Mouse (Mus musculus) embryo, embryonic 11 days (tissue): ENCODE measurements around the gene Enox2.
A peak's percentile ranks its signal among the peaks of the same experiment; 100 is the strongest.
"Not testable (repeated sequence)": the region's sequence is repeated elsewhere in the genome, so short reads cannot be mapped to it uniquely, and the experiment has no call there.

Experiments used
- DNase-seq: peaks from one replicate; pipeline ENCODE4 v3.0.0-alpha.2; 2015

Gene Enox2

DNA sequence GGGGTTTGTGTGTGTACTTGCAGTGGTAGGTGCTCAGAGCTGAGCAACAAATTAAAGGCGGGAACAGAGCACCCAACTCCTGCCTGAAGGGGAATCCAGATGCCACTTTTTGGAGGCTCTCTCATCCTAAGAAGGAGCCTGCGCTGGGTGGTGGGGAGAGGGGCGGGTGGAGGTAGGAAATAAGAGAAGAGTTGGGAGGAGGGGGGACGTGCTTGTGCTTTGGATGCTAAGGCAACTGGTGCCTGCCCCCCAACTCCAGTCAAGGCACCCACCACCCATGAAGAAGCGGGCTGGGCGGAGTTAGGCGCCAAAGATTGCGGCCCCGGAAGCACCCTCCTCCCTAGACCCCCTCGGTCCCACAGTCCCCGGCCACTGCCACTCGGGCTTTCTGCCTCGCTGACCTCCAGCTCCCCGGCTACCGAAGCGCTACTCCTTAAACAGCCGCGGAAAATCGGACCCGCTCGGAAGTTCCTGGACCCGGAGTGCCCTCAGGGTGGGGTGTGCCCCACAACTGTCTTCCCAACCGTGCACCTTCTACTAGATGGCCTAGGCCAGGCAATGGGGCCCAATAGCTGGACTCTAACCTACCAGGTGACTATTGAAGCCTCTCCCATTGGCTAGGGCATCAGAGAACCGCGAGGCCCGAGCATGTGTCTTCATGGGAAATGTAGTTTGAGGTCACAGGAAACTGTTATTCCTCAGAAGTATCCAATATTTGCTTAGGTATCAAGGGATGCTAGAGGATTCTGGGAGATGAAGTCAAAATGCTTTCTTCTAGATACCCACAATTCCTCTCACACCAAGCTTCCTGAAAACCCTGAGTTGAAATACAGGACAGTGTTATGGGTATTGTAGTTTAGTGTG is at the start of gene Enox2:
Gene Enox2, minus strand, starts transcription at position 560 of the 864 bp plus-strand sequence.
- peak; percentile 88 for DNase-seq

DNA sequence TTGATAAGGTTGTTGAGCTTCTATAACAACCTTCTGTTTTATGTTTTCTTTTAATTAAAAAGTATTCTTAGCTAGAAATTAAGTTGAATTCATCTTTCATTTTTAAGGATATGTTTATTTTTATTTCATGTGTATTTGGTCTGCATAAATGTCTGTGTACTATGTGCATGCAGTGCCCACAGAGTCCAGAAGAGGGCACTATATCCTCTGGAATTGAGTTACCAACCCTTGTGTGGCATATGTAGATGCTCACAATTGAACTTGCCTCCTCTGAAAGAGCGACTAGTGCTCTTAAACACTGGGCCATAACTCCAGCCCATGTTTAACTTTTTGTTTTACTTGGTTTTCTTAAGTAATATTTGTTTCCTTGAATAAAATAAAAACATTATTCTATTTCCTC is 21.4 kb upstream of the Enox2 start:
- DNase-seq, result peak; percentile 25

DNA sequence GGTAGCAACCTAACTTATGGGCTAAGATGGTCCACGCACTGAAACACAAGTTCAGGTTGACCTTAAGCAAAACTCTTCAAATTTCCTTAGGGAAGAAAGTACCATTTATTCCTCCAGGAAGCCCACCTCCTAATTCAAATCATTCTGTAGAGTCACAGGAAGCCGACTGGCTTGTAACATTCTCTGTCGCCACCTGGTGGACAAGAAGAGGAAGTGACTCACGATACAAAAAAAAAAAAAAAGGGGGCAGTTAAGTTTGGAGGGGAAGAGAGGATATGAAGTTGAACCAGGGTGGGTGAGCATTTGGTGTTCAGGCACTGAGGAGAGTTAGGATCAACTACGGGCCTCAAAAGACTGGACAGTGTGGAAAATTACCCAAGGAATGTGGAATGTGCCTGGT is 18.6 kb upstream of the Enox2 start:
- DNase-seq, result peak; percentile 33

DNA sequence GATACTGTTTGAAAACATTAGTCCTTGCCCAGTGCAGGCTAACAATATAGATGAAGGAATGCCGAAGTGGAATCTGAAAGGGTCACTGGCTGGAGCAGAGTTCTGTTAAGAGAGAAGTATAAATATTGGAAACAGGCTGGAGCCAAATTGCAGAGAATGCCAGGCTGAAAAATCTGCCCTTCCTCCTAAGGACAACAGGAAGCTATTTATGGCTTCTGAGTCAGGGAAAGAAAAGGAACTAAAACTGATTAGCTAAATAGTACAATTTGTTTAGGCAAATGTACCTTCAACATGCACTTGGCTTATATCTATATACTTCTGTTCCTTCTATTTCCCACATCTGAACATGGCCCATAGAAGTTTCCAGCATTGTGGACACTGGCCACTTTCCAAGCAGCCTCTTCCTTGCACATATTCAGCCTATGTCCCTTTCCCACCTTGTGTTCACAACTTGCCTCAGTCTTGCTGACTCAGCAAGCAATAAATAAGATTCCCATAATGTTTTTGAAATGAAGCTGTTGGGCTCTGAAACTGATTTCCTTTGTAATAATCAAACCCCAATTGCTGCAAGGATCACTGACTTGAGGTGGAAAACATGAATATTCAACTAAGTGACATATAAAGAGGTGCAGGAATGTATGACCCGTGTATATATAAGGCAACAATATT is 8.0 kb downstream of the Enox2 start:
- DNase-seq, result no peak

DNA sequence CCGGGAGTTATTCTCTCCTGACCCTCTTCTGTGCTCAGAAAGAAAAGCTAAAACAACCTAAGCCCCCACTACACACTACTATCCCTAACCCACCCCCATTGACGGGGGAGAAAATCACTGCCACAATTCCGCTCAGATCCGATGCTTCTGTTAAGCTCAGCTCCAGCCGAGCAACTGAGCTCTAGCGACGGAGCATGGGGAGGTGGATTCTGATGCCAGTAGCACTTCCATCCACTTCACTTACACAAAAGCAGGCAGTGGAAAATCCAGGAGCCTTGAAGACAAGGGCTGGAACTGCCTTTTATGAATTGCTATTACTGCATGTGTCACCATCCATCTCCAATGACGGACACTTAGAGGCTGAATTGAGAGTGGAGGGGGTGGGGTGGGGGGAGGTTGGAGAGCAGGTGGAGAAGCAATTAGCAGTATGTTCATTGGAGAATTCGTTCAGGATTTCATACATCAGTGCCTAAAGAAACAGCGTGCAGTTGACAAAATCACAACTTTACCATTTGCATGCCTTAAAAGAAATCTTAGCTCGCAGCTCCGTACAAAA is 14.5 kb downstream of the Enox2 start:
- peak; percentile 12 for DNase-seq

DNA sequence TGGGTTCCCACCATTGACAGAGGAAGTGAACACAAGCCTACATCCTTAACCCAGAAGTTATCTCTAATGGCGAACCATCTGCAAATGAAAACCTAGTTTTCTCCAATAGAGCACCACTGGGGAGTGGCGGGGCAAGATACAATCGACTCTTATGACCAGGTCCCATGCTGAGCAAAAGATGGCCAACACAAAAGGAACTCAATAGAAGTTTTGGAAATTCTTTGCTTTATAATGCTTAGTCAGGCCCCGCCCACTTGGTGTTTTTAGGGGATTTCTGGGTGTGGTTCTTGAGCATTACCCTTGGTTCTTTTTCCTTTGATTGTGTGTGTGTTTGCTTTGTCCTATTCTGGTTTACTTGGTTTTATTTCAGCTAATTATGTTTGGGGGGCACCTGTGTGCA is 37.2 kb downstream of the Enox2 start:
- no peak for DNase-seq

DNA sequence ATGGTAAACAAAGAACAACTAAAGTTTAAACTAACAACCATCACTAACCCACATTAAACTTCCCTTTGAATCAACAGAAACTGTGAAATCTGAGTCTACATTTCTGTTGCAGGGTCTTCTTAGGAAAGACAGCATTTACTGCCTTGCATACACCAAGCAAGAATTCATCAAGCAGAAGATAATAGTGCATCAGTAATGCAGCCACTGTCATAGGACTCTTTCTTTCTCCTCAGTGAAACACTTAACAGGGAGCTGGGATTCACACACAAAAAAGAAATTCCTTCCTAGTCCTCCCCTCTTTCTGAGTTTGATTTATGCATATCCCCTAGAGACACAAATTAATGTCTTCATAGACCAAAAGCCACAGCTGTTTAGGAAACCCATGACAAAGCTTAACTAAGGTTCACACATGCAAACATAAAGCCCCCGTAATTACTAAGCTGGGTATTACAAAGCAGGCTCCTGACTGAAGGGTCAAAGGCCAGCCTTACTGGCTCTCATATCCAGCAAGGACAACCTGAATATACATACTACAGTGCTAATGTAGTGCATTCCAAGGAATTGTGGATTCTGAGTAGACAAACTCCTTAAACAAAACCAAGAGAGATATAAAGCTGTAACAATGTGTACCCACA is 62.1 kb downstream of the Enox2 start:
- peak; percentile 12 for DNase-seq

DNA sequence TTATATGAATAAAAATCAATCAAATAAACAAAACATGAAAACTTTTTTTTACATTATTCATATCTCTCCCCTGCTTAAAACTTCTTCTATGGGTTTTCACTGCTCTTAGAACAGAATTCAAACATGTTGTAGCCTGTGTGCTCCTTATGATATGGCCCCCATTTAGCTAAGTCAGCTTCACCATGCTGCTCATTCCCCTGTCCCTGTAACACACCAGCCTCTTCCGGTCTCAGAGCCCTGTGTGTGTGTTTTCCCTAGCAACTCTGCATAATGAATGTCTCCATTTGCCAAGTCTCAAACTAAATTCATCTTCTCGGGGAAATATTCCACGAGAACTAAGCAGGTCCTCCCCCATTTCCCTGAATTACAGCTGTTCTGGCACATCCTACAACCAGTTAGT is 71.6 kb downstream of the Enox2 start:
- DNase-seq, result no peak

DNA sequence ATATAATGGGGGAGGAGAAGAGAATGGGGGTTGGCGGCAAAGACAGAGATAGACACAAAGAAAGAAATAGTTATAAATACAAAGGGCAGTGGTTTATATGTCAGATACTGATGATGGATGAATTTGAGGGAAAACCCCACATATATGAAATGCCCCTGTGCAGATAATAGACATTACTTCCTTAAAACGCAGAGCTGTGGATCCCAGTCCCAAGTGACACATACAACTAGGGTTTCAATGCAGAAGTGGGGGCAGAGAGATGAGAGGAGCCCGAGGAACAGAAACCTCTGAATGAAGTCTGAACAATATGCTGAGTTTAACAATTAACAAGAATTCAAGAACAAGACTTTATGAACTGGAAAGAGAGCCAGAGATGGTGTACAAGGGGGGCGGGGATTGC is 91.7 kb downstream of the Enox2 start:
- DNase-seq, result no peak

DNA sequence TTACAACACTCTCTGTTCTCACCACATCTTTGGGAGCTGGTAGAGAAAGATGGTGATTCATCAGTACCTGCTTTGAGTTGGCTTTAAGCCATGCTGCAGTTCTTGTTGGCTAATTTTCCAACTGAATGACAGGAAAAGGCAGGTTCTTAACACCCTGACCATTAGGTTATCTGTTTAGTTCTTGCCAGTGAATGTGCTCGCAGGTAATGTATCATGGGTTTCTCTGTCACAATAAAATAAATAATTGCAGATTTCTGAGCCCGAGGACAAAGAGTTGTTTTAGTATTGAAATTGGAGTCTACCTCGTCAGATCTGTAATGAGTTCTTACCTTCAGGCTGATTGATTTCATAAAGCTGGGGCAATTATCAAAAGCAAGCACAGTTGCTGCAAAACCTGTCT is 106.9 kb downstream of the Enox2 start:
- no peak for DNase-seq

DNA sequence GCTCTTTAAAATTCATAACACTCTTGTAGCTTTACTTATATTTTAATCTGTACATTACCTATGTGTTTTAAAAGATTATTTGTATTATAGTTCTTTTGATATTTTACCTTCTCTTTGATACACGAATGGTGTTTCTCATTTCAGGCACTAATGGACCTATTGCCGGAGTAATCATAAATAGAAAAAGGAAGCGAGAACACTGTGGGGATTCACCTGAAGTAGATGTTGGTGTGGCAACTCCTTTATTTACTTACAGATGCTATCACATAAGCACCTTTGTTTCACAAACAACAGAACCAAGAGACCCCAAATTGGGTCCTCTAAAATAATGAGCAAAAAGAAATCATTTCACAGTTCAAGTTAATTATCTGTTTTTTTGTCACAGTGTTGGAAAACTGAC is 109.4 kb downstream of the Enox2 start:
- no peak for DNase-seq

DNA sequence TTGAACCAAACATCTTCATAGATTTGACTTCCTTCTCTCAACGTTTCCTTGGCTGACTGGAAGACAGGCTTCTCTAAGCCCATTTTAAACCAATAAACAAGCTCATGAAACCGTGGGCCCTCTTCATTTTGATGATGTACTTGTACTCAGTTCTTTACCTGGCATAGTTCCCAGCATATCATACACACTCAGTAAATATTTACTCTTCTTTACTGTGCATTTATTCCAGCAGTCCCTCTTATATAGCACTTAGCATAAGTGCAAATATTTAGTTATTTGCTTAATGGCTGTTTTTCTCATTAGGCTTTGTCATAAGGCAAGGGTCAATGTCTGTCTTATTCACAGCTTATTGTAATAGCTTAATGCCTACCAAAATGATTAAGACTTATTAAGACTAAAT is 133.8 kb downstream of the Enox2 start:
- no peak for DNase-seq

DNA sequence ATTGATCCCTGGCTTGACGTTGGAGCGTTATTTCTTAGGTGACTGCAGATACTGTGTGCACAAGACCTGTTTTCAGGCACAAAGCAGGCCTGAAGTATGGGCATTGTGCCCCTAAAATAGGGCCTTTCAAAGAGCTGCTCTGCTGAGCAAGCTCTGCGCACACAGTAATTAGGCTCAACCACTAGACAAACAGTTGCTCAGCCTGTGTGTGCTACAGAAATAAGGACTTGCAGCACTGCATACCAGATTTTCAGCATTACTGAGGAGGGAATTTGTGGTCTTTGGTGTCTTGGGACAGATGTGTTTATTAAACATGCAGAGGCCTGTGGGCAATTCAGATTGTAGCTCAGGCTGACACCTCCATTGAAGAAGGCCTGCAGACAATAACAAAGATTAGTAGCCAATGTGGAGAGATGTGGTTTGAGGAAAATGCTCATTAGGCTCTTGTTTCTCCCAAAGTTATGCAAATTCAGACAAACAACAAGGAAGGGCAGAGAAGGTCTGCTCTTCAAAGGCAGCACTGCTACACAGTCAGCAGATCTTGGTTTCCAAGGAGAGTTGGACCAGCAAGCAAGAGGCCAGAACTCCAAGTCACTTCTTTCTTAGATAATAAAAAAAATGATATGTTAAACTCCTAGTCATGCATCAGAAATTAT is 163.2 kb downstream of the Enox2 start:
- peak; percentile 16 for DNase-seq

DNA sequence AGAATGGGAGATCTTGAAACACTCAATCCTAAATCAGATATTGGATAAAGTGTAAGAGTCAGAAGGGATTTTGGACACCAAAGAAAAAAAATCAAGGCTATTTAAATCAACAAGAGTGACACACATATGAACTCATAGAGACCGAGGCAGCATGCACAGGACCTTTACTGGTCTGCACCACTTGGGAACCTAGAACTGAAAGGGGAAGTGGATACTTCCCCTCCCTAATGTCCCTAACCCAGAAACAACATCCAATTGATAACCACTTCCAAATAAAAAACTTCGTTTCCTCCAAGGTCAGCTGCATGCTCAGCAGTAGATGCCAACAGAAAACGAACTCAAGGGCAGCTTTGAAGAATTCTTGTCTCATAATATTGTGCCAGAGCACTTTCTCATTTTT is 171.6 kb downstream of the Enox2 start:
- DNase-seq, result no peak

DNA sequence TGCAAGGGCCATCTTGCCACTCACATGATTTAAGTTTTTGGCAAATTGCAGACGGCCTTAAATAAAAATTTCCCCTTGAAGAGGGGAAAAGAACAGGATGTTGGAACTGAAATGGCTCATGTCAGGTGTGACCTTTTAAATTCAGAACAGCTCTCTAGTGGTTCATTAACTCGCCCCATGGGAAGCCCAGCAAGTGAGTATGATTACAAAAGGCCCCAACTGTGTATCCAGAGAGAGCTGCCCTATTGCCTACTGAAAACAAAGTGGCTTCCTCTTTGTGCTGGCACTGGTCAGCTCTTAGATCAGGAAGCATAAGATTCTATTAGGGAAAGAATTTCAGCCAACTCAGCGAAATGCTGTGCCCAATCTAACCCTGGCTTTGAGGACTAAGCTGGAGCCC is 175.6 kb downstream of the Enox2 start:
- peak; percentile 3 for DNase-seq

DNA sequence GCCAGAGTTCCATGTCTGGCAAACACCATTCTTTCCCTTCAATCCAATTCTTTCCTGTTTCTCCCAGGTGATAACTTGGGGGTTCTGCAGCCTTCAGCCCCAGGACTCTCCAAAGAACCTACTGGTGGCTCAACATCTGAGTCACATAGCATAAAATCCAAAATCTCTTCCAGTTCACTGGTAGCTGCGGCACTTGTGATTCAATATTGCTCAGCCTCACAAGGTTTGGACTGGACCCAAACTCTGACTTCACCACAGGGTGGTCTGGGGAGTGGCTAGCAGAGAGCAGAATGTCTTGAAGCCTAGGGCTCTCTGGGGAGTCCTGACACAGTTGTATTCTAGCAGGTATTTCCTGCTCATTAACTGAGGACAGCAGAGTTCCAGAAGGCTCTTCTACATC is 187.5 kb downstream of the Enox2 start:
- not testable (repeated sequence) for DNase-seq

DNA sequence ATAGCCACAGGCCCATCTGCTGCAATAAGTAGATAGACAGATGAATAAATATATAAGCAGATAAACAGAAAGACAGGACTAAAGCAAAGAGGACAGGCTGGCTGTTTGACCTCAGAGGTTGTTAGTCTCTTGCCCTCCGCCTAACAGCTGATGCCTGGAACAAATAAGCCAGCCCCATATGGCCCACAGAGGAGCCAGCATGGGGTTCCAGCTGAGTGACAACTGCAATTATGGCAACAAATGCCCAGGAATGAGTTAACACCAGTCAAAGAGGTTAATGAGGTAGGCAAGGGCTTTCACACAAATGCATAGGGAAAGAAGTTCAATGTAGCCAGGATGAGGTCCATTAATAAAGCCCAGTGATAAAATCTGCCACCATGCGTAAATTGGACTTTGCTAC is 191.8 kb downstream of the Enox2 start:
- peak; percentile 44 for DNase-seq

DNA sequence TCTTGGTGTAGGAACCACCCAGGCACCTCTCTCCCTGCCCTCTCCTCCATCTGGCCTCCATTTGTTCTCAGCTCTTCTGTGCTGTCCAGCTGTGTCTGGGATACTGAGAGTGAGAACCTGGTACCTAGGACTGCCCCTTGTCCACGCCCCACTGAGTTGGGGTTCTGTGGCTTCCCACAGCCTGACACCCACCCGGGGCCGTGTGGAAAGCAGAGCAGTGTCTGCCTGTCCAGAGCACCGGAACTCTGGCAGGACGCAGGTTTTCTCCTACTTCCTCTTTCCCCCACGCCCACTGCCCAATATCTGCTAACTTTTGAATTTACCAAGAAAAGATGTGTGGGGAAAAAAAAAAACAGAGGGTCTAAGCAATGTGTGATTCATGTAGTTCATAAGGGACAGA is 213.0 kb downstream of the Enox2 start:
- no peak for DNase-seq

DNA sequence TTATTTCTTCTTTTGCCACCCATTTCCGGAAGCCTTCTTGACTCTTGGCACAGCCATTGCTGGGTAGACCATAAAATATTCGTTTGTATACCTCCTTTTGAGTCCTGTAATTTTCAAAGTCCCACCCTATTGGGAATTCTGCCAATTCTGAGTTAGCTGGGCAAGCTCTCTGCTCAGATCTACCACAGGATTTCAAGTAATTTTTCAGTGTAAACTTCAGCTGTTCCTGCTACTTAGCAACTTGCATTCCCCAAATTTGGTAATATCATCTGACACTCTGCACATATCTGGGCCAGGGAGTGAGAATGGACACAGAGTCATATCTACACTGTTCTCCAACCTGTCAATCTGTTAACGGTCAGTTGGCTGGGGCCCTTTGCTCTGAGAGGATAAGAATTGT is 214.5 kb downstream of the Enox2 start:
- DNase-seq, result no peak

DNA sequence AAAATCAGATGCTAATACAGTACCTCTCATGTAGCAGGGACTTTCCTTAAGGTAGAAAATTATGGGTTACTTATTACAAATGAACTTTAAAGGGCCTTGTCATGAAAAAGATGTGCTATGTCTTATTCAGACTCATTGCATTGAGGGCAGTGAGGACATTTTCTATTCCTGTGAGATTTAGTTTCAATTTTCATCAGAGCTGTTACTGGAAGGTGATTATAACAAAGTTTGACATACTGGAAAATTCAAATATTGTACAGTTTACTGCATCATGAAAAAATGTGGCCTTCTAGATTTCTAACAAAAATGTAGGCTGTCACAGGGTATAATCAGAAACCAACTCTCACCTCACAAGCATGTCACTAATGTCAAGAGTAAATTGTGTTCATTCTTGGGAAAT is 242.9 kb downstream of the Enox2 start:
- no peak for DNase-seq

DNA sequence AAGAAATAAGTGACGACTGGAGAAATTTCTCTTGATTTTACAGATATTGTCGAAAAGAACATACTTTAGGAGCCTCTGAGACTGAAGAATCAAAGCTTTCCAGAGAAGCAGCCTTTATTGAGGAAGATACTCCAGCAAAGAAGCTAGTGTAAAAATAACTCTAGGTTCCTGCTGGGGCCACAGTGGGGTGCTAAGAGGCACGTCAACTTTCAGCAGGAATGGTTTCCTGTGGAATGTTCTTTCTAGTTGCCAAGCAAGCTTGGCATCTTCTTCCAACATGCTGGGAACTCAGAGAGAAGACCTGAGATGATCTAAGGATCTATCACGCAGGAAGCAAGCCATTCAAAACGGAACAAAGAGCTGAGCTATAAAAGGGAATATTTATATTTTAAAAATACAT is 278.3 kb downstream of the Enox2 start:
- no peak for DNase-seq

DNA sequence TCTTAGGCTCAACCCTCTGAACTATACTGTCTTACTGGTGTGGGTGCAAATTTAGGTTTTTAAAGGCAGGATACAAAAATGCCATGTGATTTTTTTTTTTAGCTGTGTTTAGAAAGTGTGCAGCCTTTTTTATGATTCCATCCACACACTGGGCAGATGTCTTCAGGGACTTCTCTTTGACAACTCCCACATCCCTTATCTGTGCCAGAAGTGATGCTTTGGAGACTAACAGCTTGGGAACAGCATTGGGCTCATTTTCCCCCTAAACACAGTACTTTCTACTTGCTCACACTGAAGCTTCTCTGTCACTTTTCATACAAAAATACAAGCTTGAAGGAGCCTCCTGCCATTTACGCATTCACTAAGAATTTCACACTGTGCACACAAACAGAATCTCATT is 282.4 kb downstream of the Enox2 start:
- no peak for DNase-seq

DNA sequence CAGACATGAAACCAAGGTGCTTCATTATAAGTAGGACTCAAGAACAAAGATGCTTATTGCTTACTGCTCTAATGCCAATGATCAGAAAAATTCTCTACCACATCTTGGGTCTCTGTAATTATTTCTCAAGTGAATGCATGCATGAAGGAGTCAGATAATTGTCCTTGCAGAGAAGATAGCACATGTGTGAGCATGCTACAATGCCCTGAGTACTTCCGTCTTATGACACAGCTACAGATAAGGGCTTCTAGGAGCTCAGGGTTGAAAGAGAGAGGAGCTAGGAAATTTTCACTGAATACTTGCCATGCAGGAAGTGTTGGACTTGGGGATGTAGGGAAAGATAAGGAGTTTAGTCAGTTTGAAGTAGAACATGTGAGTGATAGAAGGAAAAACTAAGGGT is 285.2 kb downstream of the Enox2 start:
- no peak for DNase-seq
